Mouse (Mus musculus) T-cell, adult 66 days (primary cell): Measurements from ENCODE around the gene Prss22. TPM values are rescaled to one million over a fixed set of nuclear protein-coding genes. Genes with fewer than 3 reads are reported as not detected.

ENCODE experiments used
- total RNA-seq, 2 experiments: library from RNA; stranded (reverse); gene quantifications; 3 replicates in 1 of 2; 4 replicates in 1 of 2; pipeline ENCODE4 v1.2.4; 2023

Gene Prss22
- total RNA-seq = not detected

GRCm38 (mm10) chr17:23997901-23998300, at the start of gene Prss22:
Gene Prss22, minus strand, starts transcription at chr17:23998100.

GRCm38 (mm10) chr17:24037844-24038243, 39.9 kb upstream of the Prss22 start, which contains the start of gene Prss27:
Gene Prss27, plus strand, starts transcription at chr17:24038144.

DNA sequence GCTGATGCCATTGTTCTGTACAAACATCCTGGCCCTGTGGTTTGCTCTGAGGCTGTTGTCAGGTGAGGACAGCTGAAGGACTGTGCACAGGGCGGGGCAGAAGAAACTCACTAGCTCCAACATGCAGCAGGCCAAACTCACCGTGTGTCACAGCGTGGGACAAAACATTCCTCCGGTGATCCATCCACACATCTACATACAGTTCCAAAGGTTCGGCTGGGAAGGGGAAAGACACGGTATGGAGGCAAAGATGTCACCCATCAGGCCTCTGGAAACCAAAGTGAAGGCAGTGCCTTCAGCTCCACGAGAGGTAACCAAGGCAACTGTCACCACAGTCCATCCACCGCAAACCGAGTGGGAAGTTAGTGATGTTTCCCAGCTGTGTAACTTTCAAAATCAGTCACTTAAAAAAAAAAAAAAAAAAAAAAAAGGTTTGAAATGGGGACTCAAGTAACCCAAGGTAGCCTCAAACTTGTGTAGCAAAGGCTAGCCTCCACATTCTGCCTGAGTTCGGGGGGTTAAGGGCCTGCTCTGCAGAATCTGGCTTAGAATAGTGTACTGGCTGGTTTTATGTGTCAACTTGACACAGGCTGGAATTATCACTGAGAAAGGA, 17.5 kb downstream of the Prss22 start, which contains the start of gene Prss30:
TSS of gene Prss30 (minus strand) at position 270 of the 613 bp plus-strand sequence.

GRCm38 (mm10) chr17:23955174-23955573, 42.7 kb downstream of the Prss22 start, which contains the start of gene Sbpl:
Gene Sbpl, minus strand, starts transcription at chr17:23955274.

Other genes starting within 250 kb of the Prss22 start
- gene Flywch1, start 226.5 kb downstream of the Prss22 start, total RNA-seq = 10 to 100 TPM; 29.1 to 32.6 TPM
- gene Flywch2, start 212.0 kb downstream of the Prss22 start, total RNA-seq = under 1 TPM in 1 of 2 experiments, not detected in 1; 0.89 TPM
- 1,000 to 10,000 TPM; 1,478 to 1,622 TPM for gene Srrm2, start 207.6 kb downstream of the Prss22 start, total RNA-seq
- 100 to 1,000 TPM; 205 to 212 TPM for gene Elob, start 169.0 kb downstream of the Prss22 start, total RNA-seq
- not detected for gene Prss33, start 162.0 kb downstream of the Prss22 start, total RNA-seq
- gene Prss32, start 154.2 kb downstream of the Prss22 start, total RNA-seq = not detected
- gene Prss41, start 153.9 kb downstream of the Prss22 start, total RNA-seq = 1 to 10 TPM; 1.0 to 1.2 TPM
- not detected for gene Prss21, start 130.0 kb downstream of the Prss22 start, total RNA-seq
- gene Dcpp1, start 117.2 kb downstream of the Prss22 start, total RNA-seq = not detected
- gene Dcpp2, start 117.2 kb downstream of the Prss22 start, total RNA-seq = not detected
- not detected for gene Dcpp3, start 80.6 kb downstream of the Prss22 start, total RNA-seq
- gene Sbp, start 56.4 kb downstream of the Prss22 start, total RNA-seq = not detected
- gene Sbpl, start 42.8 kb downstream of the Prss22 start, total RNA-seq = not detected
- 1 to 10 TPM; 1.4 to 1.7 TPM for gene Prss30, start 17.5 kb downstream of the Prss22 start, total RNA-seq
- not detected for gene Prss27, start 40.0 kb upstream of the Prss22 start, total RNA-seq
- 10 to 100 TPM; 33.8 to 39.2 TPM for gene Kctd5, start 75.4 kb upstream of the Prss22 start, total RNA-seq
- 100 to 1,000 TPM in 1 of 2 experiments, 10 to 100 TPM in 1; 95.5 to 101 TPM for gene Pdpk1, start 152.8 kb upstream of the Prss22 start, total RNA-seq
- gene Amdhd2, start 165.7 kb upstream of the Prss22 start, total RNA-seq = 10 to 100 TPM; 27.0 to 27.6 TPM
- 100 to 1,000 TPM; 144 to 153 TPM for gene Atp6v0c, start 171.6 kb upstream of the Prss22 start, total RNA-seq
- 1 to 10 TPM; 1.2 to 1.6 TPM for gene Tbc1d24, start 207.5 kb upstream of the Prss22 start, total RNA-seq
- under 1 TPM; 0.17 to 0.30 TPM for gene Ntn3, start 211.4 kb upstream of the Prss22 start, total RNA-seq
- gene Tedc2, start 222.8 kb upstream of the Prss22 start, total RNA-seq = 1 to 10 TPM; 7.3 to 8.3 TPM